Mouse (Mus musculus): ENCODE results near the gene Prpsap1. TPM values are rescaled to one million over a fixed set of nuclear protein-coding genes. Genes with fewer than 3 reads are reported as not detected.
"Not testable (repeated sequence)": the region's sequence is repeated elsewhere in the genome, so short reads cannot be mapped to it uniquely, and the experiment has no call there.

Prpsap1 gene
- polyA plus RNA-seq, 1 experiment from 2014 or later = 183 TPM

DNA sequence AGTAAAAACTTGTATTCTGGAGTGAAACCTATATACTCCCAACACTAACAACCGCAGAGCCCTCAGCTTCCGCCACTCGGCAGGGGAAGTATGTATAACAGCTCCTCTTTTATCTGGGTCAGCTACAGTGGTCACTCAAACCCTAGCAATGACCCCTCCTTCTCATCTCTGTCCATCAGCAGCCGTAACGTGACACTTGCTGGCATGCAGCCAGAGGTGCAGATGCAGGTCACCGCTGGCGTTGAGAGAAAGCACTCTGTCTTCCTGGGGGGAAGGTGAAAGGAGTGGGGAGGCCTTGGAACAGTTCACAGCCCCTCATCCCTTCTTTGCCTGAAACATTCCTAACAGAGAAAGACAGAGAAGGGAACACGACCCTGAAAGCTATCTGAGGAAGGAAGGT is 14.2 kb downstream of the Prpsap1 start:
- no peaks in the 10 kb centered on the region for H3K9me3 ChIP-seq (ENCODE audit: control insufficient read depth, low read length)
- no peak overlapping the region for H3K4me3 ChIP-seq (ENCODE audit: low read depth, low read length)
- no peak overlapping the region for H3K27ac ChIP-seq (ENCODE audit: low read depth, low read length)
- H3K36me3 ChIP-seq (ENCODE audit: control insufficient read depth, insufficient read depth, low read length) = peaks cover 26% of the 10 kb centered on the region
- ATAC-seq (ENCODE audit: low FRiP score) = no peak
- 70% methylated on average over 8 of the region's 8 CpGs for WGBS
- H3K4me1 ChIP-seq (ENCODE audit: control insufficient read depth, insufficient read depth, low read length) = no peaks in the 10 kb centered on the region
- no peak for DNase-seq (ENCODE audit: low spot score, missing footprints)
- H3K4me2 ChIP-seq = no peak overlapping the region
- no peaks in the 10 kb centered on the region for H3K27me3 ChIP-seq (ENCODE audit: control insufficient read depth, insufficient read depth, low read length)
- H3K9ac ChIP-seq (ENCODE audit: low read length) = no peak overlapping the region

DNA sequence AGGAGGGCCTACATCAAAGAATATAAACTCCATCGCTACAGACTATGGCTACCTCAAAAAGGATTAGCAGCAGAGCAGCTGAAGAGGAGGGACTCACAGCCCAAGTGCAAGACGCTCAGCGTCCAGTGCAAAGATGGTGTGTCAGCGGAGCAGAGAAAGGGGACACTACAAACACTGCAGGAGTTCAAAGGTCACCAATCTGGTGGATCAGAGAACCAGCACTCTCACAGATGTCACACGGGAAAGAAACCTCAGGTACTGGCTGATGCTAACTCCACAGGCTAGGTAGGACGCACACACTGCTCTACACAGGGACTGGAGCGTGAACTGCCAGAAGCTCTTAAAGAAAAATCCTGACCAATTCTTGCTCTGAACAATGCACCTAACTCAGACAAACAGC is 15.0 kb downstream of the Prpsap1 start:
- DNase-seq (ENCODE audit: low spot score, missing footprints) = peak; percentile 59
- H3K36me3 ChIP-seq (ENCODE audit: control insufficient read depth, insufficient read depth, low read length) = peaks cover 24% of the 10 kb centered on the region
- no peaks in the 10 kb centered on the region for H3K27me3 ChIP-seq (ENCODE audit: control insufficient read depth, insufficient read depth, low read length)
- no peak overlapping the region for H3K9ac ChIP-seq (ENCODE audit: low read length)
- H3K4me3 ChIP-seq (ENCODE audit: low read depth, low read length) = no peak overlapping the region
- no peak for ATAC-seq (ENCODE audit: low FRiP score)
- no peak overlapping the region for H3K27ac ChIP-seq (ENCODE audit: low read depth, low read length)
- no peaks in the 10 kb centered on the region for H3K4me1 ChIP-seq (ENCODE audit: control insufficient read depth, insufficient read depth, low read length)
- WGBS = 66% methylated on average over 7 of the region's 7 CpGs
- H3K4me2 ChIP-seq = no peak overlapping the region
- H3K9me3 ChIP-seq (ENCODE audit: control insufficient read depth, low read length) = no peaks in the 10 kb centered on the region

DNA sequence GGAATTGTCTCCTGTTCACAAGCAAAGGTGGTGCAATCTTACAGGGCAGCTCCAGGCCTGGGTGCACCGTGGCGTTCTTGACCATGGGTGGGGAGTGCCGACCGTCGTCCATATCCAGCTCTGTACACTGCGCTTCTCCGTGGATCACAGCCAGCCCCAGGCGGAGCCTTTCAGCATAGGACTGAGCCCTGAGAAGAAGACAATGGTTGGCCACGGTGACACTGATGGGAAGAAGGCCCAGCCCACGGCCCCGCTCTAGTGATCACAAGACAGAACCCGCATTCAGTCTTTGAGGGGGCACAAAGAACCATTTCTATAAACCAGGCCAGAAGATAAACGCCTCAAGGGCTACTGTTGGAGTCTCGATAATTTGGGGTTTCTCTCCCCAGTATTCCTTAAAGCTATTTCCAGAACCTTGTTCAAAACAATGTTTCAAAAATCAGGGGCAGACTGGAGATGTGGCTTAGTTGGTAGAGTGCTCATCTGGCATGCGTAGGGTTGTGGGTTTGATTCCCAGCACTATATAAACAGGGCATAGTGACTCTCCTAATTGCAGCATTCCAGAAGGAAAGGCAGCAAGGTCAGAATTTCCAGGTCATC is 16.7 kb downstream of the Prpsap1 start:
- Histone ChIP-seq H3K9me3 (ENCODE audit: control insufficient read depth, low read length) (no peaks in the 10 kb centered on the region), H3K4me3 (ENCODE audit: low read depth, low read length) (no peak overlapping the region), H3K27me3 (ENCODE audit: control insufficient read depth, insufficient read depth, low read length) (no peaks in the 10 kb centered on the region), H3K4me1 (ENCODE audit: control insufficient read depth, insufficient read depth, low read length) (no peaks in the 10 kb centered on the region), H3K27ac (ENCODE audit: low read depth, low read length) (no peak overlapping the region), H3K9ac (ENCODE audit: low read length) (no peak overlapping the region), H3K4me2 (no peak overlapping the region), H3K36me3 (ENCODE audit: control insufficient read depth, insufficient read depth, low read length) (peaks cover 29% of the 10 kb centered on the region)
- 75% methylated on average over 15 of the region's 15 CpGs for WGBS
- DNase-seq (ENCODE audit: low spot score, missing footprints) = peak; percentile 53
- ATAC-seq (ENCODE audit: low FRiP score) = no peak

DNA sequence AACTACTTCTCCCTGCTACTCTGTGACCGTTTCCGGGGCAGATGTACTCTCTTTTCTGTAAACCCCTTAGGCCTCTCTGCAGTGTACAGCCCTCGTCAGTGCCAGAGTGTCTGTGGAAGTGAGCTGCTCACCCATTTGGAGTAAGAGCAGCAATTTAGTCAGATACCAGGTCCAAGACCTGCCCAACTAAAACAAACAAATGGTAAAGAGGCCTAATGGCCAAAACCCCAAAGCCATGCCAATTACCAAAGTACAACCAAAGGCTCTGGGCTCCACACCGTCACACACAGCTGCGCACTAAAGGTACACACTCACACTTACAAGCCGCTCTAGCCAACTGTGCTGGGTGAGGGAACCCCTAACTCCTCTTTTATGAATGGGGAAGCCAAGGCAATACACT is 17.3 kb downstream of the Prpsap1 start:
- no peaks in the 10 kb centered on the region for H3K27me3 ChIP-seq (ENCODE audit: control insufficient read depth, insufficient read depth, low read length)
- peak; percentile 62 for DNase-seq (ENCODE audit: low spot score, missing footprints)
- 90% methylated on average over 6 of the region's 6 CpGs for WGBS
- H3K9me3 ChIP-seq (ENCODE audit: control insufficient read depth, low read length) = no peaks in the 10 kb centered on the region
- peaks cover 28% of the 10 kb centered on the region for H3K36me3 ChIP-seq (ENCODE audit: control insufficient read depth, insufficient read depth, low read length)
- no peak for ATAC-seq (ENCODE audit: low FRiP score)
- no peak overlapping the region for H3K9ac ChIP-seq (ENCODE audit: low read length)
- H3K27ac ChIP-seq (ENCODE audit: low read depth, low read length) = no peak overlapping the region
- no peak overlapping the region for H3K4me3 ChIP-seq (ENCODE audit: low read depth, low read length)
- H3K4me2 ChIP-seq = no peak overlapping the region
- H3K4me1 ChIP-seq (ENCODE audit: control insufficient read depth, insufficient read depth, low read length) = no peaks in the 10 kb centered on the region

DNA sequence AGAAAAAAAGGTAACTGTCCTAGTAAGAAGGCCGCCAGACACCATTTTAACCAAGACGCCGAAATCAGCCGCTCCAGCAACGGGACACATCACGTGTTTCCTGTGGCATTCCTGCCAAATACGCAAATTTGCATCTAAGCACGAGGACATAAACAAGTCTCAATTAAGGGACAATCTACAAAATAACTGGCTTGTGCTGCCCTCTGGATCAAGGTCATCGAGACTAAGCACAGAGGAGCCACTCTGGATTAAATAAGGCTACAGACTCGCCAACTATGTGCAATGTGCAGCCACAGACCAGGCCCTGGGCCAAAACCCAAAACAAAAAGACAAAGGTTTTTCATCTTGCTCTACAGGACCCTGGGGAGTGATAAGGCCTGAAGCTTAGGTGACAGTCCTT is 18.0 kb downstream of the Prpsap1 start:
- WGBS = 93% methylated on average over 10 of the region's 10 CpGs
- Histone ChIP-seq H3K9me3 (ENCODE audit: control insufficient read depth, low read length) (no peaks in the 10 kb centered on the region), H3K36me3 (ENCODE audit: control insufficient read depth, insufficient read depth, low read length) (peaks cover 22% of the 10 kb centered on the region), H3K27me3 (ENCODE audit: control insufficient read depth, insufficient read depth, low read length) (no peaks in the 10 kb centered on the region), H3K4me3 (ENCODE audit: low read depth, low read length) (no peak overlapping the region), H3K4me2 (no peak overlapping the region), H3K9ac (ENCODE audit: low read length) (no peak overlapping the region), H3K4me1 (ENCODE audit: control insufficient read depth, insufficient read depth, low read length) (no peaks in the 10 kb centered on the region), H3K27ac (ENCODE audit: low read depth, low read length) (no peak overlapping the region)
- DNase-seq (ENCODE audit: low spot score, missing footprints) = no peak
- ATAC-seq (ENCODE audit: low FRiP score) = no peak

DNA sequence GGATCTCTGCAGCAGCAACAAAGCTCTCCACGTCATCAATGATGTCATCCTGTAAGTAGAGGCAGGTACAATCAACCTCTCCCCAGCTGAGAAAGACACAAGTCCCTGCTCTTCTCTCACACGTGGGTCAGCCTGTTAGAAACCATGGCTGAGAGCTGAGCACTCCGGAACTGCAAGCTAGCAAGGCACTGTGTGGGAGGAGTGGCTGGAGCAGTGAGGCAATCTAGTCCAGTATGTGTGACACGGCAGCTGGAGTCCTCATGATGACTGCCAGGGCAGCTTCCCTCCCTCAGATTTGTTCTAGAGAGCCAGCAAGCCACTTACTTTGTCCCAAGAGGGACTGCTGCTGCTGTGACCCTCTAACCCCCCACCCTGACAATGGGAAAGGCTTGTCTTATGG is 21.7 kb downstream of the Prpsap1 start:
- Histone ChIP-seq H3K9me3 (ENCODE audit: control insufficient read depth, low read length) (no peaks in the 10 kb centered on the region), H3K4me3 (ENCODE audit: low read depth, low read length) (no peak overlapping the region), H3K27me3 (ENCODE audit: control insufficient read depth, insufficient read depth, low read length) (no peaks in the 10 kb centered on the region), H3K4me1 (ENCODE audit: control insufficient read depth, insufficient read depth, low read length) (no peaks in the 10 kb centered on the region), H3K27ac (ENCODE audit: low read depth, low read length) (no peak overlapping the region), H3K4me2 (no peak overlapping the region), H3K36me3 (ENCODE audit: control insufficient read depth, insufficient read depth, low read length) (peaks cover 23% of the 10 kb centered on the region), H3K9ac (ENCODE audit: low read length) (no peak overlapping the region)
- 85% methylated on average over 4 of the region's 4 CpGs for WGBS
- DNase-seq (ENCODE audit: low spot score, missing footprints) = peak; percentile 56
- no peak for ATAC-seq (ENCODE audit: low FRiP score)

DNA sequence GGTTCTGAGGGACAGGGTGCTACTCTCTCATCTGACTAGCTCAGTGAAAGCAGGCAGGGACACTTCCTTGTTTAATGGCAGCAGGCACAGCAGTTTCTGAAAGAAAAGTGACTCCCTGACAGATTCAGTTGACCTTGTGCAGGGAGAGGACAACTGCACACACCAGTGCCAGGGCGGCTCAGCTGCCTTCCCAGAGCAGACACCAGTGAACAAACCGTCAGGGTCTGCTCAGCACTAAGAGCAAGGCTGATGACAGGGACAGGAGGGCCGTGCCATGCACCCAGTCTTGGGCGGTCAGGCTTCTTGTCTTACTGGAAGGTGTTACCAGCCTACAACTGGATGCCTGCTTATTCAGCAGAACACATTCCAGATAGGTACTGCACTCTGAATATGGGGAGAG is 23.1 kb downstream of the Prpsap1 start:
- H3K36me3 ChIP-seq (ENCODE audit: control insufficient read depth, insufficient read depth, low read length) = peaks cover 20% of the 10 kb centered on the region
- H3K27me3 ChIP-seq (ENCODE audit: control insufficient read depth, insufficient read depth, low read length) = no peaks in the 10 kb centered on the region
- DNase-seq (ENCODE audit: low spot score, missing footprints) = no peak
- no peak overlapping the region for H3K27ac ChIP-seq (ENCODE audit: low read depth, low read length)
- no peak for ATAC-seq (ENCODE audit: low FRiP score)
- WGBS = 86% methylated on average over 4 of the region's 4 CpGs
- H3K4me3 ChIP-seq (ENCODE audit: low read depth, low read length) = no peak overlapping the region
- no peak overlapping the region for H3K9ac ChIP-seq (ENCODE audit: low read length)
- H3K9me3 ChIP-seq (ENCODE audit: control insufficient read depth, low read length) = no peaks in the 10 kb centered on the region
- H3K4me1 ChIP-seq (ENCODE audit: control insufficient read depth, insufficient read depth, low read length) = no peaks in the 10 kb centered on the region
- H3K4me2 ChIP-seq = no peak overlapping the region

DNA sequence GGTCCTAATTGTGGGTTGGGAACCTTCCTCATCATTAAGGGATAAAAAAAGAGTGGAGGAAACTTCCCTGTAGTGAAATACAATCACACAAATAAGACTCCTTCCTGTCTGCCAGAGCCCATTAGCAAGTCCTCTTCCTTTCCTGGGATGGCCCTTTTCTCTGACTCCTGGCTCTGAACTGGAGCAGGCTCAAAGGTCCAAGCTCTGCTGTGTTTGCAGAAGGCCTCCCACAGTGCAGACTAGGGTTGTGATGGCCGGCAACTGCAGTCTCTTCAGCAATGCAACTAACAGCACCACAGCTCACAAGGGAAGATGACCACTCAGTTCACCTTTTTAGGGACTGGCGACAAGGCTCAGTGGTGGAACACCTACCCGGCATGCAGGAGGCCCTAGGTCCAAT is 23.8 kb downstream of the Prpsap1 start:
- H3K9me3 ChIP-seq (ENCODE audit: control insufficient read depth, low read length) = no peaks in the 10 kb centered on the region
- H3K36me3 ChIP-seq (ENCODE audit: control insufficient read depth, insufficient read depth, low read length) = peaks cover 20% of the 10 kb centered on the region
- no peak overlapping the region for H3K27ac ChIP-seq (ENCODE audit: low read depth, low read length)
- 85% methylated on average over 3 of the region's 3 CpGs for WGBS
- H3K9ac ChIP-seq (ENCODE audit: low read length) = no peak overlapping the region
- no peak overlapping the region for H3K4me3 ChIP-seq (ENCODE audit: low read depth, low read length)
- no peaks in the 10 kb centered on the region for H3K27me3 ChIP-seq (ENCODE audit: control insufficient read depth, insufficient read depth, low read length)
- ATAC-seq (ENCODE audit: low FRiP score) (no peak), DNase-seq (ENCODE audit: low spot score, missing footprints) (no peak)
- no peak overlapping the region for H3K4me2 ChIP-seq
- no peaks in the 10 kb centered on the region for H3K4me1 ChIP-seq (ENCODE audit: control insufficient read depth, insufficient read depth, low read length)

DNA sequence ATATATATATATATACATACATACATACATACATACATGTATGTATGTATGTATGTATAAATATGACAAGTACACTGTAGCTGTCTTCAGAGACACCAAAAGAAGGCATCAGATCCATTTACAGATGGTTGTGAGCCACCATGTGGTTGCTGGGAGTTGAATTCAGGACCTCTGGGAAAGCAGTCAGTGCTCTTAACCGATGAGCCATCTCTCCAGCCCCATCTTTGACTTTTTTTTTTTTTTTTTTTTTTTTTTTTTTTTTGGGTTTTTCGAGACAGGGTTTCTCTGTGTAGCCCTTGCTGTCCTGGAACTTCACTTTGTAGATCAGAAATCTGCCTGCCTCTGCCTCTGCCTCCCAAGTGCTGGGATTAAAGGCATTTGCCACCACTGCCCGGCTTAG is 25.7 kb downstream of the Prpsap1 start:
- H3K36me3 ChIP-seq (ENCODE audit: control insufficient read depth, insufficient read depth, low read length) = peaks cover 17% of the 10 kb centered on the region
- H3K4me3 ChIP-seq (ENCODE audit: low read depth, low read length); H3K4me1 ChIP-seq (ENCODE audit: control insufficient read depth, insufficient read depth, low read length); H3K9me3 ChIP-seq (ENCODE audit: control insufficient read depth, low read length); H3K27me3 ChIP-seq (ENCODE audit: control insufficient read depth, insufficient read depth, low read length); H3K9ac ChIP-seq (ENCODE audit: low read length); H3K4me2 ChIP-seq; ATAC-seq (ENCODE audit: low FRiP score); H3K27ac ChIP-seq (ENCODE audit: low read depth, low read length): not testable (repeated sequence)
- WGBS = 80% methylated on average over 3 of the region's 3 CpGs
- DNase-seq (ENCODE audit: low spot score, missing footprints) = peak; percentile 14

All from midbrain, embryonic 11.5 days (tissue).